Comparison of ENCODE assay signal across 8 mouse cellular contexts in the genomic region with DNA sequence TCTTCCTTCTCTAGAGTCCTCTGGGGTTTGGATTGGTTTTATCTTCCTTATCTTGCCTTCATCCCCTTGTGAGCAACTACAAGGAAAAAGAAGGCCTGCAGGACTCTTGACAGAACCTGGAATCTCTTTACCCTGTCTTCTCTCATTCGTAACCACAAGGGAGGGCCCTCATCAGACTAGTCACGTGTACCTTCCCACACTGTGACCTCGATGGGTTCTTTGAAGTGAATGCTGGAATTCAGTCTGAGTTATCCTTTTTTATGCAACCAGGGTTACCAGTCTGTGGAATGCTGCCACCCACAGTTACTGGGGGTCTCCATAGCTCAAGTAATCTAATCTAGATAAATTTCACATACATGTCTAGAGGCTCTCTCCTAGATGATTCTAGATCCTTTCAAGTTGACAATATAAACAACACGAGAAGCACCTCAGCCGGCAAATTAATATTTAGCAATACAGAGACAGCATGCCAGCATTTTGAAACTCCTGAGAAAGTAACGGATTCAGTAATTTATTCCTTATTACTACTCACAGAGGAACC. TPM values are rescaled to one million over a fixed set of nuclear protein-coding genes. Genes with fewer than 3 reads are reported as not detected.
DNase-seq lines count a peak whose midpoint lies in the region; ATAC-seq and TF ChIP-seq lines count a peak whose summit lies in the region.

No protein-coding gene starts in this region.

- peaks cover 3% of the 10 kb centered on the region; the same call in 1 of the 2 replicates for H3K4me1 ChIP-seq in heart, embryonic 10.5 days
- H3K4me1 ChIP-seq in G1E (ENCODE audit: insufficient read depth, low read depth, low read length), result peaks cover 5% of the 10 kb centered on the region; the same call in 1 of the 2 replicates
- H3K4me1 ChIP-seq in embryonic fibroblast, embryonic 13.5 days (ENCODE audit: control insufficient read depth, insufficient read depth, low read length), result no peaks in the 10 kb centered on the region
- peaks cover 12% of the 10 kb centered on the region; the same call in 1 of the 2 replicates for H3K4me1 ChIP-seq in limb, embryonic 14.5 days (ENCODE audit: control insufficient read depth, insufficient read depth, low read length)
- peaks cover 3% of the 10 kb centered on the region; the same call in 1 of the 2 replicates for H3K4me1 ChIP-seq in stomach, embryonic 14.5 days (ENCODE audit: control insufficient read depth, insufficient read depth, low read length)

- peak overlapping the region; percentile 54 for H3K4me2 ChIP-seq in limb, embryonic 14.5 days (replicated peaks; ENCODE audit: low read depth, low read length, severe bottlenecking)
- H3K4me2 ChIP-seq in stomach, embryonic 14.5 days (replicated peaks; ENCODE audit: low read depth, low read length), result peak overlapping the region; percentile 50

- peak overlapping the region; percentile 92; the same call in 1 of the 2 replicates for H3K27ac ChIP-seq in heart, embryonic 10.5 days
- no peak overlapping the region for H3K27ac ChIP-seq in embryonic fibroblast, embryonic 13.5 days (ENCODE audit: insufficient read depth, low read length)
- H3K27ac ChIP-seq in limb, embryonic 14.5 days (replicated peaks; ENCODE audit: low read depth, low read length), result no peak overlapping the region
- no peak overlapping the region for H3K27ac ChIP-seq in stomach, embryonic 14.5 days (ENCODE audit: low read length)

- H3K9ac ChIP-seq in limb, embryonic 14.5 days (ENCODE audit: low read depth, low read length, severe bottlenecking), result peak overlapping the region; percentile 75
- H3K9ac ChIP-seq in stomach, embryonic 14.5 days (replicated peaks; ENCODE audit: low read depth, low read length), result peak overlapping the region; percentile 54; the same call in 1 of the 2 replicates

- H3K4me3 ChIP-seq in heart, embryonic 10.5 days, result peak overlapping the region; percentile 91
- peak overlapping the region; percentile 81 for H3K4me3 ChIP-seq in G1E (ENCODE audit: low read depth, low read length)
- H3K4me3 ChIP-seq in embryonic fibroblast, embryonic 13.5 days (ENCODE audit: insufficient read depth, low read length), result peak overlapping the region; percentile 90
- peak overlapping the region; percentile 79 for H3K4me3 ChIP-seq in limb, embryonic 14.5 days (replicated peaks; ENCODE audit: low read length)
- H3K4me3 ChIP-seq in stomach, embryonic 14.5 days (ENCODE audit: low read depth, low read length), result peak overlapping the region; percentile 60

- no peak for TF ChIP-seq CTCF in G1E (IDR thresholded peaks at IDR 0.05; ENCODE audit: low read depth, low read length)
- TF ChIP-seq CTCF in embryonic fibroblast, embryonic 13.5 days (IDR thresholded peaks at IDR 0.05; ENCODE audit: borderline replicate concordance, insufficient read depth, low read length), result no peak

- no peak for TF ChIP-seq POLR2A in embryonic fibroblast, embryonic 13.5 days (IDR thresholded peaks at IDR 0.05; ENCODE audit: low read depth, low read length)
- TF ChIP-seq POLR2A in limb, embryonic 14.5 days (IDR thresholded peaks at IDR 0.05; ENCODE audit: borderline replicate concordance, extremely low read depth, insufficient read depth, insufficient read length), result no peak

- H3K9me3 ChIP-seq in heart, embryonic 10.5 days, result no peaks in the 10 kb centered on the region
- H3K9me3 ChIP-seq in G1E (replicated peaks), result no peaks in the 10 kb centered on the region
- no peaks in the 10 kb centered on the region for H3K9me3 ChIP-seq in limb, embryonic 14.5 days (ENCODE audit: control insufficient read depth, low read length)
- no peaks in the 10 kb centered on the region for H3K9me3 ChIP-seq in stomach, embryonic 14.5 days (ENCODE audit: control insufficient read depth, low read depth, low read length)

- WGBS in heart, embryonic 10.5 days, result 43% methylated on average over 6 of the region's 6 CpGs
- WGBS in limb, embryonic 14.5 days, result 43% methylated on average over 6 of the region's 6 CpGs
- WGBS in stomach, embryonic 14.5 days, result 33% methylated on average over 6 of the region's 6 CpGs

- H3K27me3 ChIP-seq in heart, embryonic 10.5 days (ENCODE audit: insufficient read depth, poor library complexity, severe bottlenecking), result no peaks in the 10 kb centered on the region
- no peaks in the 10 kb centered on the region for H3K27me3 ChIP-seq in G1E (ENCODE audit: insufficient read depth, low read length)
- no peaks in the 10 kb centered on the region for H3K27me3 ChIP-seq in limb, embryonic 14.5 days (ENCODE audit: control insufficient read depth, insufficient read depth, low read length)
- no peaks in the 10 kb centered on the region for H3K27me3 ChIP-seq in stomach, embryonic 14.5 days (ENCODE audit: control insufficient read depth, insufficient read depth, low read length)

- no peak for ATAC-seq in G1E (ENCODE audit: extremely low read depth, insufficient number of reproducible peaks, low FRiP score, poor library complexity, severe bottlenecking)
- ATAC-seq in limb, embryonic 14.5 days (ENCODE audit: low FRiP score, low read depth), result no peak
- peak; percentile 24; the same call in 1 of the 2 replicates for ATAC-seq in stomach, embryonic 14.5 days (ENCODE audit: insufficient number of reproducible peaks, insufficient read depth, low FRiP score, low read depth)

- peaks cover 14% of the 10 kb centered on the region; the same call in 1 of the 2 replicates for H3K36me3 ChIP-seq in heart, embryonic 10.5 days
- H3K36me3 ChIP-seq in G1E (replicated peaks), result peaks cover 14% of the 10 kb centered on the region
- peaks cover 21% of the 10 kb centered on the region for H3K36me3 ChIP-seq in limb, embryonic 14.5 days (ENCODE audit: control insufficient read depth, insufficient read depth, low read length)
- peaks cover 6% of the 10 kb centered on the region for H3K36me3 ChIP-seq in stomach, embryonic 14.5 days (ENCODE audit: control insufficient read depth, insufficient read depth, low read length)

- intact Hi-C loops in heart, postnatal 25 days (cut with DNase I), result no loop called here

- no peak for DNase-seq in heart, embryonic 10.5 days (ENCODE audit: low spot score)
- no peak for DNase-seq in heart, postnatal 25 days (ENCODE audit: low spot score)
- no peak for DNase-seq in G1E (ENCODE audit: low spot score)
- no peak for DNase-seq in limb, embryonic 14.5 days (ENCODE audit: low spot score)
- DNase-seq in frontal cortex, postnatal 10 days (ENCODE audit: low spot score in 2 of 2), result no peak
- DNase-seq in gastrocnemius, postnatal 10 days, result no peak

RNA-seq across cellular contexts. Expression of gene Gcc2, which starts 0.6 kb away (rescaled TPM):
- 43.3 and 44.6 TPM in 2 replicates for polyA plus RNA-seq in heart, embryonic 10.5 days (2016; fragmentation: Nextera tagmentation; extraction: Ambion mirVana)
- total RNA-seq in heart, postnatal 25 days (2021), result 10 to 100 TPM; 28.5 to 33.6 TPM
- total RNA-seq in G1E (2014; fragmentation: Nextera tagmentation) (31.0 and 44.7 TPM in 2 replicates), G1E (2017) (22.5 and 28.6 TPM in 2 replicates)
- 4.5 and 5.7 TPM in 2 replicates for polyA plus RNA-seq in G1E (2012)
- 24.7 and 32.4 TPM in 2 replicates for polyA plus RNA-seq in embryonic fibroblast, embryonic 13.5 days (2011; ENCODE audit: insufficient read length, low read depth, missing spikeins)
- 24.9 and 29.3 TPM in 2 replicates for polyA plus RNA-seq in limb, embryonic 14.5 days (2012; rRNA removed)
- polyA plus RNA-seq in limb, embryonic 14.5 days (2014; fragmentation: Nextera tagmentation; extraction: Ambion mirVana), result 42.5 and 51.0 TPM in 2 replicates
- 71.4 and 75.8 TPM in 2 replicates for polyA plus RNA-seq in stomach, embryonic 14.5 days (2014; fragmentation: Nextera tagmentation; extraction: Ambion mirVana)
- 10 to 100 TPM; 14.8 to 16.9 TPM for total RNA-seq in gastrocnemius, postnatal 10 days (2021)

RNA-seq across cellular contexts. Expression of gene Gm4981, which starts 18.2 kb away (rescaled TPM):
- 0.06 TPM in 1 of 2 replicates, not detected in the other for polyA plus RNA-seq in heart, embryonic 10.5 days (2016; fragmentation: Nextera tagmentation; extraction: Ambion mirVana)
- total RNA-seq in heart, postnatal 25 days (2021), result not detected
- total RNA-seq in G1E (2014; fragmentation: Nextera tagmentation) (not detected in 2 replicates), G1E (2017) (not detected in 2 replicates)
- polyA plus RNA-seq in G1E (2012), result not detected in 2 replicates
- not detected in 2 replicates for polyA plus RNA-seq in embryonic fibroblast, embryonic 13.5 days (2011; ENCODE audit: insufficient read length, low read depth, missing spikeins)
- not detected in 2 replicates for polyA plus RNA-seq in limb, embryonic 14.5 days (2012; rRNA removed)
- polyA plus RNA-seq in limb, embryonic 14.5 days (2014; fragmentation: Nextera tagmentation; extraction: Ambion mirVana), result not detected in 2 replicates
- not detected in 2 replicates for polyA plus RNA-seq in stomach, embryonic 14.5 days (2014; fragmentation: Nextera tagmentation; extraction: Ambion mirVana)
- not detected for total RNA-seq in gastrocnemius, postnatal 10 days (2021)

RNA-seq across cellular contexts. Expression of gene Duxf3, which starts 22.2 kb away (rescaled TPM):
- not detected in 2 replicates for polyA plus RNA-seq in heart, embryonic 10.5 days (2016; fragmentation: Nextera tagmentation; extraction: Ambion mirVana)
- total RNA-seq in heart, postnatal 25 days (2021), result not detected
- not detected in 2 replicates for total RNA-seq in G1E (2014; fragmentation: Nextera tagmentation)
- 0.17 and 1.1 TPM in 2 replicates for total RNA-seq in G1E (2017)
- polyA plus RNA-seq in G1E (2012), result 0.06 TPM in 1 of 2 replicates, not detected in the other
- not detected in 2 replicates for polyA plus RNA-seq in embryonic fibroblast, embryonic 13.5 days (2011; ENCODE audit: insufficient read length, low read depth, missing spikeins)
- not detected in 2 replicates for polyA plus RNA-seq in limb, embryonic 14.5 days (2012; rRNA removed)
- not detected in 2 replicates for polyA plus RNA-seq in limb, embryonic 14.5 days (2014; fragmentation: Nextera tagmentation; extraction: Ambion mirVana)
- not detected in 2 replicates for polyA plus RNA-seq in stomach, embryonic 14.5 days (2014; fragmentation: Nextera tagmentation; extraction: Ambion mirVana)
- total RNA-seq in gastrocnemius, postnatal 10 days (2021), result not detected

RNA-seq across cellular contexts. Expression of gene AW822073, which starts 30.0 kb away (rescaled TPM):
- polyA plus RNA-seq in heart, embryonic 10.5 days (2016; fragmentation: Nextera tagmentation; extraction: Ambion mirVana), result not detected in 2 replicates
- total RNA-seq in heart, postnatal 25 days (2021), result not detected
- total RNA-seq in G1E (2014; fragmentation: Nextera tagmentation) (not detected in 2 replicates), G1E (2017) (0.12 and 1.0 TPM in 2 replicates)
- polyA plus RNA-seq in G1E (2012), result not detected in 2 replicates
- not detected in 2 replicates for polyA plus RNA-seq in embryonic fibroblast, embryonic 13.5 days (2011; ENCODE audit: insufficient read length, low read depth, missing spikeins)
- not detected in 2 replicates for polyA plus RNA-seq in limb, embryonic 14.5 days (2012; rRNA removed)
- not detected in 2 replicates for polyA plus RNA-seq in limb, embryonic 14.5 days (2014; fragmentation: Nextera tagmentation; extraction: Ambion mirVana)
- not detected in 2 replicates for polyA plus RNA-seq in stomach, embryonic 14.5 days (2014; fragmentation: Nextera tagmentation; extraction: Ambion mirVana)
- total RNA-seq in gastrocnemius, postnatal 10 days (2021), result not detected
